Mouse (Mus musculus) urinary bladder, adult 2 months (tissue): ENCODE measurements around the gene Hoxc9. TPM values are rescaled to one million over a fixed set of nuclear protein-coding genes. Genes with fewer than 3 reads are reported as not detected.

Source experiments
- DNase-seq: peaks from one replicate; pipeline ENCODE4 v3.0.0; 2022; ENCODE audit warnings: low spot score
- polyA plus RNA-seq: library from polyadenylated mRNA; depleted of rRNA; stranded (reverse); fragments of >200 nt; gene quantifications from 2 replicates; pipeline ENCODE4 v1.2.3, GENCODE M21; 2012

The Hoxc9 gene
- polyA plus RNA-seq, 1 experiment = 0.36 TPM

DNA sequence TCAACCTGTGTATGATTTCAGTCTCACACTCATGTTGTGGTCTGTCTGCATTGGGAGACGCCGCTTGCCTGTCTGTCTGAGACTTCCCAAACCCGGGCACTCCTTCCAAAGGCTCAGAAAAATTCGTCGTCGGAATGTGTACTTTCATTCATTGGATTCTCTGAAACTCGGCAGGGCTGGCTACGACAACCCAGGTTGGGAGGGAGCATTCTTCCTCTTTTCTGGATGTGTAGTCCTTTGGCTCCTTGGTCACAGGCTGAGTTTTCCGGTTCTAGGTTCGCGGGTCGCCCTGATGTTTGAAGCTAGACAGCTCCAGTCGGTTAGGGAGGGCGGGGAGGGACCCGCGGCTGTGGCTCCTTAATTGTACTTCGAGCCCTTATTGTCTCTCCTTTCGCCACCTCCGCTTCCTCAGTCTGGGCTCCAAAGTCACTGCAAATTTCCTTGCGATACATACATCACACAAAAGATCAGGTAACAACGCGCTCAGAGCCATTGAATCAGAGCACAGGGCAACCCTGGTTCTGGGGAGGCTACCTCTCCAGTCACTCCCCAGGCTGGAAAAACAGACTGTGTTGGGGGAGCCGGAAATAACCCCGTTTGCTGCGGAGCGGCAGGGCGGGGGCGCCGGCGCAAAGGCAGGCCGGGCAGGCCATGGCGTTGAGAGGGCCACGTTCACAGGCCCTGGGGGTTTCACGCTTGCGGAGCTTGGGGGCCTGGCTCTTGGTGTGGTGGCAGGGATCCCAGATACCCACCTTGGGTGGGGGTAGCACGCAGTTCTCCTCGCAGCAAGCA, 588 bp downstream of the Hoxc9 start:
- peak; percentile 25 for DNase-seq

DNA sequence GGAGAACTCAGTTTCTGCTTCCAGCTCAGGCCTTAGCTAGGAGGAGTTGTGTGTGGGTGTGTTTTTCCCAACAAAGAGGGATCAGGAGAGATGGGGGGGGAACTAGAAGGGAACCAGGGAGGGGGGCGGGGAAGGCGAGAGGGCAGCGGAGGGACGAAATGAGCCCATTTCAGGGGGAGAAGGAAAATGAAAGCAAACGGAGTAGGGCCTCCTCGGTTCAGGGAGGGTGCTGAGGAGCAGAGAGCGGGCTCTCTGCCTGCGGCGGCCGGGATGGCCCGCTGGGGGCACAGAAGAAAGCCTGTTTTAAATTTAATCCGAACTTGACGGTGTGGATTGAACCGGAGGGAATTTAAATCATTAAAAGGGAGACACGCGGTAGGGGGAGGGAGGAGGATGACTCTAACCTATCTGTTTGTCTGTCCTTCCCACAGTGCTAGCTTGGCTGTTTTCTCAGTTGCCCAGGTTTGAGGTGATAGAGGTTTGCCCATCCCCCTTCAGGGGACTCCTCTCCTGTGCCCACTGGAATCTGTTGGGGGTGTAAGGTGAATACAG, 1.3 kb downstream of the Hoxc9 start:
- no peak for DNase-seq

DNA sequence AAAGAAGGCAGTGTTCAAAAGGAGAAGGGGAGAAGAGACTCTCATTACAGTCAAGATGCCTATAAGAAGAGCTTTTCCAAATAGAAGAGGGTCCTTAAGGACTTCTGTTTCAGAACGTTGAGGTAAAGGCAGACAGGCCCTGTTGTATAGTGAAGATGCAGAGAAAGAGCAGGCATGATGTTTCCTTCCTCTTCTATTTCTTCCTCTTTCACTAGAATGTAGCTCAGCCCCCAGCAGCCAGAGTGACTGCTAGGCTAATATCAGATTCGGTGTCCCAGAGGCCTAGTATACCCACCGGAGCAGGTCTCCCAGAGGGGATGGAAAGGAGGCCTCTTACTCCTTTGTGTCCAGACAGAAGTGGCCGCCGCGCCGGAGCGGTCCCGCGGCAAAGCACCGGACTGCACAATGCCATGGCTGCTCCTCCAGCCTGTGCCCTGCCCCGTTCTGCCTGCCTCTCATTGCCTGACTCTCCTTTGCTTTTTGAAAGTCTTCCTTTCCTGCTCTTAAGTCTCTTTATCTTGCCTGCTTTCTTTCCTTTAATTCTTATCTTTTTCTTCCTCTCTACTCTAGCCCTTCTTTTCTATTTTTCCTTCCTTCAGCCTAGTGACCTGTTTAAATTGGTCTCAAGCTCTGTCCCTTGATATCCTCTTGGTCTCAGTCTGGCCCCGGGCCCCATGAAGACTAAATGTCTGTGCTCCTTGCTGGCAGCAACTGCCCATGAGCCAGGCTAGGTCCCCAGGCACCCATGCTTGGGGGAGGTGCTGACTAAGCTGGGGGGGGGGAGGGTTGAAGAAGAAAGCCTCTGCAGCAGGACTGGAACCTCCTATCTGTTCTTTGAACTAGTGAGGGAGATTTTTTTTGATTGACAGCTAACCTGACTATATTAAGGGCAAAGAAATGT, 2.6 kb downstream of the Hoxc9 start:
- no peak for DNase-seq

DNA sequence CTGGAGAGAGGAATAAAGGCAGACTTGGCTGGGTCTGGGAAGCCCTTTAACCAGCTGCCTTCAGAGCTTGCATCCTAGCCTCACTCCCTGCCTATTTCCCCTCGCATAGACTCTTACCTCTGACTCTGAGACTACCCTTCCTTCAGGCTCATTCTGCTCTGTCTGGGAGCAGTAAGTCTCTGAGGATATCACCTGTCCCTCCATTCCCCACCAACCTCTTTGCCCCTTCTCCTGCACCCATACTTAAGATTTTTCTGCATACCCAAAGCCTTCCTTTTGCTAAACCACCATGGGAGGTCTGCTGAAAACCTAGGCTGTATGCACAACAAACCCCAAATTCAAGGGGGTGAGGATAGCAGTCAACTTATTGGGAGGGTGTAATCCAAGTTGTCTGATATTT, 3.7 kb downstream of the Hoxc9 start:
- DNase-seq = no peak

DNA sequence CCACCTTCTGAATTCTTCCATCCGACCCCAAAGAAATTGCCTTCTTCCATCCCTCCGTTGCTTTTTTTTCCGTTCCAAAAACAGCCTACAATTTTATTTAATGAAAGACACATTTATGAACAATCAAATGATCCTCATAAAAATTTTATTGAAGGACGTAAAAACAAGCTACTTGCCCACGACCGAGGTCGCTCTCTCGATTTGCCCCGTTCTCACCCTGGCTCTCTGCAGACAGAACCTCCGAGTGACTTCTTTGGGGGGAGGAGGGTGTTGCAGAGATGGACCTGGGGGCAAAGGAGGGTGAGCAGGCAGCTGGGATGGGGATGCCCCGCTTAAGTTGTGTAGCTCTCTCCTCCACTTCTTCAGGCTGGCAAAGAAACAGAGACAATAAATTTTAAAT, 4.1 kb downstream of the Hoxc9 start:
- no peak for DNase-seq

DNA sequence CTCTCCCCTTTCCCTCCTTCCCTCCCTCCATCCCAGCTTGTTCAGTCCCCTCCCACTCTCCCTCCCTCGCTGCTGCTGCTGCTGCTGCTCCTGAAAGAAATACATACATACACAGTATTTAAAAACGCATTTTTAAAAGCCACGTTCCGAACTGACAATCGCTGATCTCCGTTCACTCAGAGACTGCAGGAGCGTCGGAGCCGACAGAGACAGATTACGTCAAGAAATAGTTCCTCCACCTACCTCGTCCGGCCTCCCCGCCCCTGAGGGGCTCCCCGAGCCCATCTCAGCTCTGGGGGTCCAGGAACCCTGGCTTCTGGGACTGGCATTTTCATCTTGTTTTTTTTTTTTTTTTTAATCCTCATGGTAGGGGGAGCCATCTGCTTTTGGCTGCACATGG, 4.7 kb downstream of the Hoxc9 start:
- DNase-seq = no peak

DNA sequence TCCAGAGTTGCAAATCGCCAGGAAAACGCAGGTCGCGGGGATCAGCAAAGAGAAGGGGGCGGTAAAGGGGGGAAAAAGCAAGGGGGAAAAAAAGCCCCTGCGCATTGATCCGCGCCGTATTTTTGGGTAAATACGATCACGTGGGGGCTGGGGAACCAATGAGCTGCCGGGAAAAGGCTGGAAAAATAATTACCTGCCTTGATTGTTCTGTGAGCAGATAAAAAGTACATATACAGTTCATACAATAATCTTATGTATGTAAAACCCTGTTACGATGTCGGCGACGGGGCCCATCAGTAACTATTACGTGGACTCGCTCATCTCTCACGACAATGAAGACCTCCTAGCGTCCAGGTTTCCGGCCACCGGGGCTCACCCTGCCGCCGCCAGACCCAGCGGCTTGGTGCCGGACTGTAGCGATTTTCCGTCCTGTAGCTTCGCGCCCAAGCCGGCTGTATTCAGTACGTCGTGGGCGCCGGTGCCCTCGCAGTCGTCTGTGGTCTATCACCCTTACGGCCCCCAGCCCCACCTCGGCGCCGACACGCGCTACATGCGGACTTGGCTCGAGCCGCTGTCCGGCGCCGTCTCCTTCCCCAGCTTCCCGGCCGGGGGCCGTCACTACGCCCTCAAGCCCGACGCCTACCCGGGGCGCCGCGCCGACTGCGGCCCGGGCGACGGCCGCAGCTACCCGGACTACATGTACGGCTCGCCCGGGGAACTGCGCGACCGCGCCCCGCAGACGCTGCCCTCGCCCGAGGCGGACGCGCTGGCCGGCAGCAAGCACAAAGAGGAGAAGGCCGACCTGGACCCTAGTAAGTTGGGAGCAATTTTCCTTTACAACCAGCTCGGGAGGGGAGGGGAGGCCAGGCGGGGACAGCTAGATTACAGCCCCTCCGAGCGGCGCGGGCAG, 5.4 kb downstream of the Hoxc9 start:
- no peak for DNase-seq

DNA sequence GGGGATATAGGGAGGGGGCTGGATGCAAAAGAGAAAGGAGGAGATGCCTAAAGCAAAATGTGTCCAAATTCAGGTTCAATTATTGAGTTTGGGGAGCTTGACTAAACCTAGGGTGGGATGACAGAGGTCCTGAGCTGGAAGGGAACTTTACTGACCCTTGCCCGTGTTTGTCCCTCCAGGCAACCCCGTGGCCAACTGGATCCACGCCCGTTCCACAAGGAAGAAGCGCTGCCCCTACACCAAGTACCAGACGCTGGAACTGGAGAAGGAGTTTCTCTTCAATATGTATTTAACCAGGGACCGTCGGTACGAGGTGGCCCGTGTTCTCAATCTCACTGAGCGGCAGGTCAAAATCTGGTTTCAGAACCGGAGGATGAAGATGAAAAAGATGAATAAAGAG, 7.5 kb downstream of the Hoxc9 start:
- DNase-seq = no peak

DNA sequence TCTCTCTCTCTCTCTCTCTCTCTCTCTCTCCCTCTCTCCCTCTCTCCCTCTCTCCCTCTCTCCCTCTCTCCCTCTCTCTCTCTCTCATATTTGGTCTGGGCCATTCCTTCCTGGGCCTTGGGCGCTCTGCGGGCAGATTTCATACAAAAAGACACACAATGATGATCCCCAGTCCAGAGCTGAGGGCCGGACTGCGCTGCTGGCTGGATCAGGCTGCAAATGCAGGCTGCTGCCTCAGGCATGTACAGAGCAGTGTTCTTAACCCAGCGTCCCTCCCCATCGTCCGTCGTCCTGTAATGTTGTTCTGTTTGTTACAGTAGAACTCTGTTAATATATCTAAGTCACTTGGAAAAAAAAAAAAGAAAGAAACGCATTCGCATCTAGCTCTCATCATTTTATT, 8.3 kb downstream of the Hoxc9 start:
- DNase-seq = no peak

DNA sequence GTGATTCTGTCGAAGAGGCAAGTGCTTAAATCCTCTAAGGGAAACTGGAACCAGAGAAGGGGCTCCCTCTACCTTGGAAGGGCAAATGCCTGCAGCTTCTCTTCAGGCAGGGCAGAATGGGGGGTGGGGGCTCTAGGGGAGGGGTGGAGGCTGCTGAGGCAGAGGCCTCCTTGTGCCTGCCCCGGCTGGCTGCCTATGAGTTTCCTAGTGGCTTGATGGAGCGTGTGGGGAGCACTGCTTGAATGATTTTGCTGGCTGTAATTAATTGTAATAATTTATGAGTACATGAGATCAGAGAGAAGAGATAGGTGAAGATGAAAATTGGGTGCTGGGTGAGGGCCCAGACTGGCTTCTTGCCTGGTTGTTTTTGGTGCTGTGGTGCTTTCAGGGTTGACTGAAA, 8.7 kb downstream of the Hoxc9 start:
- DNase-seq = no peak

DNA sequence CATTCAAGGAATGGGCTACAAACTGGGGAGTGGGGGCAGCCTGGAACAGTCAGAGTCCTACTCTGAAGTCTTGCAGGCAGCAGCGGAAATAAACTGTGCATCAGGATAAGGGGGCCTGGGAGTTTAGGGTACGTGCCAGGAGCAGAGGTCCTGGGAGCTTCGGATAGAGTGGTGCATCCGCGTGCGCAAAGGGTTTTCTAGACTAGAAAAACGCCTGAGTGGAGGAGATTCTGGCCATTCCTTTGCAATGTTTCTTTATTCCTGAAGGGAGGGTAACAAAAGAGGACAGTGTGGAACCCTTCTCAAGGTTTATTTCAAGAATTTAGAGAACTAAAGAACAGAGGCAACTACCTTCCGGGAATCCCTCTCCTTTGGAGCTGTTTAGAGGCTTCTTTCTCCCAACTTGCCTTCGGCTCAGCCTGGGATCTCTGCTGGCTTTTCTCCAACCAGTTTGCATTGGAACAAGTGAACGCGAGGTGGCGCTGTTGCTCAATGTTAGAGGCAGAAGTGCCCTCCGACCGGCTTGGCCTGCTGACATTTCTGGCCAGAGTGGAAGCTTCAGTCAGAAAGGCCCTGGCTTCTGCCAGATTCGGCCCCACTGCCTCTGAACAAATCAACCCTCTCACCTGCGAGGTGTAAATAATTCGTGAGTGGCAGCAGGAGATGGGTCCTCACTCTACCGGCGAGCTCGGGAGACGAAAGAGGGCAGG, 11.0 kb downstream of the Hoxc9 start:
- DNase-seq = peak; percentile 92

DNA sequence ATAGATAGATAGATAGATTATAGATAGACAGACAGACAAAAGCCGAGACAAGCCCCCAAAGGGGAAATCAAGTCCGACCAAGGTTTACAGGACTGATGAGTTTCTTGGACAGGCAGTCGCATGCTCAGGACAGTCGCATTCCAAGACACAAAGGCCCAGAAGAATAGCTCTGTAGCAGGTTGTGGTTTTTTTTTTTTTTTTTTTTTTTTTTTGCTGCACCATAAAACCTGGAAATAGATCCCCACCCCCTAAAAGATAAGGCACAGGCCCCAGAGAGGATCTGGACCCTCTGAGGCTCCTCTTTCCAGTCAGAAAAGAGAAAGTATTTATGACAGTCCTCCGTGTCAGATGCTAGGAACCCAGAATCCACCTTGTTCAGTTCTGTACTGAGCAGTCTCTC, 11.8 kb downstream of the Hoxc9 start:
- no peak for DNase-seq

DNA sequence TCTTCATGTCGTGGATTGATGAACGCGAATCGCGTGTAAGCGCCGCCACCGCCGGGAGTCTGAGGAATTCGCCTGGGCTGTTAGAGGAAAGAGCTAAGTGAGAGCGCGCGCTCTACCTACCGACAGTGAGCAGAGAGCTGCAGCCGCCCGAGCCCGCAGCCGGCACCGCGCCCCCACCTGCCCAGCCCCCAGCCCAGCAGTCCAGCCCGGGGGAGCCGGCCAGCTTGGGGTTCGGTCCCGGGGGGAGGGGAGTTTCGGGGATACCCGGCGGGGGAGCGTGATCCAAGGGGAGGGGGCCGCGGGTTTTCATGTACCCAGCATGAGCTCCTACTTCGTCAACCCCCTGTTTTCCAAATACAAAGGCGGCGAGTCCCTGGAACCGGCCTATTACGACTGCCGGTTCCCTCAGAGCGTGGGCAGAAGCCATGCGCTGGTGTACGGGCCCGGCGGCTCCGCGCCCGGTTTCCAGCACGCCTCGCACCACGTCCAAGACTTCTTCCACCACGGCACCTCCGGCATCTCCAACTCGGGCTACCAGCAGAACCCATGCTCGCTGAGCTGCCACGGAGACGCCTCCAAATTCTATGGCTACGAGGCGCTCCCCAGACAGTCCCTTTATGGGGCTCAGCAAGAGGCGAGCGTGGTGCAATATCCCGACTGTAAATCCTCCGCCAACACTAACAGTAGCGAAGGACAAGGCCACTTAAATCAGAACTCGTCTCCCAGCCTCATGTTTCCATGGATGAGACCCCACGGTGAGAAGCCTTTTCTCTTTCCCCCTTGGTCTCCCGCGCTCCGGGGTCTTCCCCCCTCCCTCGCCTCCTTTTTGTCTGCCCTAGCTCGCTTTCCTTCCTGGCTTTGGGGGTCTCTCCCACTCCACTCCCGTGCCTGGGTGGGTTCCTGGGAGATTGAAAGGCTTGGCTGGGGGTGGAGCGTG, 14.5 kb downstream of the Hoxc9 start, which contains the start of gene Hoxc8:
Gene Hoxc8 (plus strand): TSS at position 147 of the 937 bp plus-strand sequence.
- peak; percentile 35 for DNase-seq

DNA sequence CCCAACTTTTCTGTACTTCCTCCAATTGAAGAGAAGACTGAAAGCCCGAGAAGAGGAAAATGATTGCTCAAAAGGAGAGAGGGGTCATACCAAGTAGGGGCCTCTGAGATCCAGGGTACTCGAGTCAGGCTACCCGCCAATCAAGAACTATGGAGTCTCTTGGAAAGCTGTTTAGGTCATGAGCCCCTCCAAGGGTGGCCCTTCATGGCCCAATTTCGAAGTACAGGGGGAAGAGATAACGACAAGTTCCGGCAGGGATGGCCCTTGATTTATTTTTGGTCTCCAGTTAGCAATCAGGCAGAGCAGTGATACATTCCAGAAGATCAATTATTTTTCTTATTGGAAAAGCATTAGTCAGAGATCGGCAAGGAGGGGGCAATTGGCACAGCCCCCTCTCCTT, 15.5 kb downstream of the Hoxc9 start:
- no peak for DNase-seq

DNA sequence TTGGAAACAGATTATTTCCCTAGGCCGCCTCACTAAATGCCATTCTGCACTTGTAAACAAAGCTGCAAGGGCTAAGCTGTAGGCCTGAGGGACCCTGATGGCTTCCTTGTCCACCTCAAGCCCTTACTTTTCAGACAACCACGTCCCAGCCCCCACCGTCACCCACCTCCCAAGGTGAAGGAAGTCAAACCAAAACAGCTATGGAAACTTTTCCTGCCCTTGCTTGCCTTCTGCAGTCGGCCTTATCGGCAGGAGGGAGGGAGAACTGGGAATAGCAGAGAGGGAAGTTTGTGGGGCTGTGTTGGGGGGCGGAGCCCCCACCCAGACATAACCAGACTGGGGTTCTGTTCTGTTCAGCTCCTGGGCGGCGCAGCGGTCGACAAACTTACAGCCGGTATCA, 16.0 kb downstream of the Hoxc9 start:
- DNase-seq = no peak

DNA sequence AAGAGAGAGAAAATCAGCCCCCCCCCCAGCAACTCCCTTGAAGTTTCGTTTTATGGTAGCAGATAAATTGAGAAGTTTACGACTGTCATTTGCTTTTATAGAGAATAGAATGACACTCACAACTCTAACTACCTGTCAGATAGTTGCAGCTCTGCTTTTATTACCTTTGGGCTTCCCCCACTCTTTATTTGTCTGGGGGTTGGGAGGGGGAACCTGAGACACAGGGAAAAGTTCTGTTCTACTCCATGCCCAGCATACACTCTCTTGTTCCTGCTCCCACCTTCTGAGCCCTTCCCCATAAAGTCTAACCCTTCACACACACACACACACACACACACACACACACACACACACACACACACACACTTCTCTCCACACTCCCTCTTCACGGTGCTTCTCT, 16.6 kb downstream of the Hoxc9 start:
- DNase-seq = no peak

DNA sequence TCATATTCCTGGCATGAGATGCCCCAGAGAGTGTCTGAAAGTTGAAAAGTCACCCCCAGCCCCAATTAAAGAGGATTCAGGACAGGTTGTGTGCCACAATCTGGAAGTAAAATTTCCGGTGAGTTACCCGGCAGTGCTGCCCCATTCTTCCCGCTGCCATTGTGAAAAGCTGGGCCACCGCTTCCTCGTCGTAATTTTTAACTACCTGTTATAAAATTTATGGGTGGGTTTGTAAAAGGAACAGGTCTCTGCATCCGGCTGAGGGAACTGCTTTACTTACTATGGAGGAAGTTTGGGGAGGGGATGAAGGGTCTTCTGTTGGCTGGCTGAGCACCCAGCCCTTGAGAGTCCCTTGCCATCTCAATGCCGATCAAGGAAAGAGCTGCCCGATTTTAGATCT, 20.3 kb downstream of the Hoxc9 start:
- no peak for DNase-seq

DNA sequence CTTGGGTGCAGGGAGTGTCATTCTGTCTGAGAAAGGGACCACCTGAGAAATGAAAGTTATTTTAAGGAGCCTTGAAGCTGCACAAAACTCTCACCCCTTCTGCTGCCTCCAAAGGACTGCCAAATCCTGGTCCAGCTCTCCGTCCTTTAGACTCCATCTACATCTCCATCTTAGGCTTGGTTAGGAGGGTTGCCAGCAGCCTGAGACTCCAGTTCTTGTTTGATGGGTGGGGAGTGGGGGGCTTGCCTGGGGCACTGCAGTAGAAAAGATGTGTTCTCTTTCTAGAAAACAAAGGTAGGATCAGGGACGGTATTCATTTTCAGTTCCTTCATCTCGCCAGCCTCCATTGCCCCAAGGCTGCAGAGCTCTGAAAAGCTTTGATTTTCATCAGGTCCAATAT, 21.2 kb downstream of the Hoxc9 start:
- DNase-seq = no peak

DNA sequence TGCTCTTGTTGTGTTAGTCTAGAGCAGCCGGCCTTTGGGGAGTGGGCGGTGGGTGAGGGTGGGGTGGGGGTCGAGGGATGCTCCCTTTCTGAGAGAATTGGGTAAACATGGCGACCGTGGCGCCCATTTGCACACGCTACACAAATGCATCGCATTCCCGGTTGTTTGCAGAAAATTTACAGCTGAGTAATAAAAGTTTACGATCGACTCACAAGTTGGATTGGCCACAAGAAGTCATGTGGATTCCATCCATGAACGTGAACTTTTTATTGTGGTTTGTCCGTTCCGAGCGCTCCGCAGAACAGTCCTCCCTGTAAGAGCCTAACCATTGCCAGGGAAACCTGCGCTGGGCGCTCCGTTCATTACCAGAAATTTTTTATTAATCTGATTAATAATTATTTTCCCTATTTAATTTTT, 21.7 kb downstream of the Hoxc9 start, which contains the start of gene Hoxc6:
Gene Hoxc6 (plus strand): TSS at position 319 of the 417 bp plus-strand sequence.
- DNase-seq = no peak
